Mouse (Mus musculus): ENCODE measurements around the gene Tuba1a. TPM values are rescaled to one million over a fixed set of nuclear protein-coding genes. Genes with fewer than 3 reads are reported as not detected.
"Not testable (repeated sequence)": the region's sequence is repeated elsewhere in the genome, so short reads cannot be mapped to it uniquely, and the experiment has no call there.

Gene Tuba1a
- total and polyA plus RNA-seq, 3 experiments = 153 to 533 (median 254) TPM

GRCm38 (mm10) chr15:98976763-98977758, 23.6 kb upstream of the Tuba1a start:
- in situ Hi-C loops (cut with MboI; ENCODE audit: low pct_ligation_motif_present, low pct_unique_long_range_greater_than_20kb, low sequenced_read_pairs) (no loop called here), dilution Hi-C loops (cut with MboI; ENCODE audit: extremely low pct_ligation_motif_present, extremely low pct_unique_long_range_greater_than_20kb, low sequenced_read_pairs) (no loop called here)
- TF ChIP-seq ZC3H11A (IDR thresholded peaks at IDR 0.05; ENCODE audit: low read depth, low read length) (no peak), MAFK (IDR thresholded peaks at IDR 0.05; ENCODE audit: insufficient replicate concordance, low read length) (peak; percentile 96)
- H3K9ac ChIP-seq (ENCODE audit: insufficient read depth, low read depth) = no peak overlapping the region
- no peak overlapping the region for H3K4me2 ChIP-seq (ENCODE audit: insufficient read depth, low read depth, poor library complexity, severe bottlenecking)
- no peak for DNase-seq (ENCODE audit: extremely low read depth)
- H3K27ac ChIP-seq (ENCODE audit: insufficient read depth, low read depth) = no peak overlapping the region
- H3K27me3 ChIP-seq (replicated peaks) = peaks cover 3% of the 10 kb centered on the region
- H3K4me3 ChIP-seq (replicated peaks in 1 of 3; ENCODE audit: low read depth in 2 of 3, low read length in 2 of 3, poor library complexity in 1 of 3) = no peak overlapping the region
- H3K79me2 ChIP-seq (replicated peaks; ENCODE audit: control insufficient read depth, extremely low read depth, insufficient read depth, poor library complexity, severe bottlenecking) = no peaks in the 10 kb centered on the region
- no peaks in the 10 kb centered on the region for H3K36me3 ChIP-seq (replicated peaks in 1 of 2; ENCODE audit: control insufficient read depth in 1 of 2, insufficient read depth in 1 of 2, low read length in 1 of 2)
- H3K4me1 ChIP-seq (ENCODE audit: control insufficient read depth in 1 of 2, insufficient read depth in 2 of 2) = peaks cover 3 to 16% of the 10 kb centered on the region in 2 experiments
- H3K9me3 ChIP-seq (replicated peaks; ENCODE audit: low read length) = no peaks in the 10 kb centered on the region

DNA sequence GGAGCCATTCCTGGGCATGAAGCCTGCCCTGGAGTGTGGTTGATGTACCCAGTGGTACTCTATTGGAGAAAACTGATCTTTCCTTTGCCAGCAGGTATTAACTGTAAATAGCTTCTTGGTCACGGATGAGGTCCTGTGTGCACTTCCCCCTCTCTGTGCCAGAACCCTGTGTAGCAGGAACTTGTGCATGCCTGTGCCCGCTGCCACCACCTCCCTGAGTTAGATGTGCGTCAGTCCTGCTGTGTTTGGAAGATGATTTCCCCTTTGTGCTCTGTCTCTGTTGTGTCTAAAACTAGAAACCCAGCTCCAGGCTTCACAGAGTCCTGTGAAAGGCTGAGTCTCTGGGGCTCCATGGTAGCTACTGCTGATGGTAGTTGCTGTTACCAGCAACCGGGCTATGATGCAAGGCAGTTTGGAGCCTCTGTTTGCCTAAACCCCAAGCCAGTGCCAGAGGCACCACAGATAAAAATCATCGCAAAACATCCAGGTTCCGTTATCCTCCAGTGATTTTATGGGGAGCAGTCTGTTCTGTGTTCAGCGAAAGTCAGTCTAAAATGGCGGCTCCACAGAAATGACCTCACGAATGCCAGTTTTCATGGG, 19.6 kb upstream of the Tuba1a start:
- dilution Hi-C loops (cut with MboI; ENCODE audit: extremely low pct_ligation_motif_present, extremely low pct_unique_long_range_greater_than_20kb, low sequenced_read_pairs) = no loop called here
- TF ChIP-seq ZNF384 (IDR thresholded peaks at IDR 0.05; ENCODE audit: low read depth, low read length) = no peak
- TF ChIP-seq ELF1 (IDR thresholded peaks at IDR 0.05; ENCODE audit: low read depth, low read length) = no peak
- no peak for TF ChIP-seq UBTF (IDR thresholded peaks at IDR 0.05; ENCODE audit: low read depth, low read length)
- Histone ChIP-seq H3K9me3 (replicated peaks; ENCODE audit: low read length) (no peaks in the 10 kb centered on the region), H3K27me3 (replicated peaks) (no peaks in the 10 kb centered on the region), H3K27ac (ENCODE audit: insufficient read depth, low read depth) (no peak overlapping the region), H3K4me3 (replicated peaks in 1 of 3; ENCODE audit: low read depth in 2 of 3, low read length in 2 of 3, poor library complexity in 1 of 3) (no peak overlapping the region), H3K79me2 (replicated peaks; ENCODE audit: control insufficient read depth, extremely low read depth, insufficient read depth, poor library complexity, severe bottlenecking) (no peaks in the 10 kb centered on the region), H3K4me1 (ENCODE audit: control insufficient read depth in 1 of 2, insufficient read depth in 2 of 2) (peaks cover 3 to 25% of the 10 kb centered on the region in 2 experiments), H3K9ac (ENCODE audit: insufficient read depth, low read depth) (no peak overlapping the region), H3K36me3 (replicated peaks in 1 of 2; ENCODE audit: control insufficient read depth in 1 of 2, insufficient read depth in 1 of 2, low read length in 1 of 2) (no peaks in the 10 kb centered on the region), H3K4me2 (ENCODE audit: insufficient read depth, low read depth, poor library complexity, severe bottlenecking) (no peak overlapping the region)
- no peak for DNase-seq (ENCODE audit: extremely low read depth)
- in situ Hi-C loops (cut with MboI; ENCODE audit: low pct_ligation_motif_present, low pct_unique_long_range_greater_than_20kb, low sequenced_read_pairs) = no loop called here

GRCm38 (mm10) chr15:98971576-98972320, 18.2 kb upstream of the Tuba1a start:
- H3K4me2 ChIP-seq (ENCODE audit: insufficient read depth, low read depth, poor library complexity, severe bottlenecking); H3K4me3 ChIP-seq (replicated peaks in 1 of 3; ENCODE audit: low read depth in 2 of 3, low read length in 2 of 3, poor library complexity in 1 of 3); DNase-seq (ENCODE audit: extremely low read depth); H3K27me3 ChIP-seq (replicated peaks); dilution Hi-C loops (cut with MboI; ENCODE audit: extremely low pct_ligation_motif_present, extremely low pct_unique_long_range_greater_than_20kb, low sequenced_read_pairs); H3K79me2 ChIP-seq (replicated peaks; ENCODE audit: control insufficient read depth, extremely low read depth, insufficient read depth, poor library complexity, severe bottlenecking); in situ Hi-C loops (cut with MboI; ENCODE audit: low pct_ligation_motif_present, low pct_unique_long_range_greater_than_20kb, low sequenced_read_pairs); H3K9ac ChIP-seq (ENCODE audit: insufficient read depth, low read depth); H3K27ac ChIP-seq (ENCODE audit: insufficient read depth, low read depth); H3K9me3 ChIP-seq (replicated peaks; ENCODE audit: low read length); H3K36me3 ChIP-seq (replicated peaks in 1 of 2; ENCODE audit: control insufficient read depth in 1 of 2, insufficient read depth in 1 of 2, low read length in 1 of 2): not testable (repeated sequence)
- peaks cover 3 to 22% of the 10 kb centered on the region in 2 experiments for H3K4me1 ChIP-seq (ENCODE audit: control insufficient read depth in 1 of 2, insufficient read depth in 2 of 2)

Data from CH12.LX (cell line).